Mouse (Mus musculus) lung, postnatal 0 days (tissue): ENCODE data around the gene Rxra. TPM values are rescaled to one million over a fixed set of nuclear protein-coding genes. Genes with fewer than 3 reads are reported as not detected.

Source experiments
- ATAC-seq: fragments of 200-750 bp; cut with Nextera tagmentation; 2 replicates; pipeline ENCODE4 v1.8.0; 2017; ENCODE audit warnings: moderate library complexity
- DNase-seq: peaks from one replicate; pipeline ENCODE4 v3.0.0-alpha.2; 2016; ENCODE audit warnings: low spot score
- H3K27ac ChIP-seq: fragments of 300-500 bp; sonication (generic); 2 replicates; pipeline ENCODE4 v1.5.1; 2014; ENCODE audit warnings: antibody characterized with exemption, mild to moderate bottlenecking, low read length, mixed read lengths
- H3K27me3 ChIP-seq: fragments of 300-500 bp; sonication (generic); replicated peaks from 2 replicates; pipeline ENCODE4 v1.6.1; 2014; ENCODE audit warnings: low read length, mixed read lengths; ENCODE audit not compliant: insufficient read depth
- H3K36me3 ChIP-seq: fragments of 300-500 bp; sonication (generic); 2 replicates; pipeline ENCODE4 v1.6.1; 2014; ENCODE audit warnings: low read length, mixed read lengths; ENCODE audit not compliant: insufficient read depth
- H3K4me1 ChIP-seq: fragments of 300-500 bp; sonication (generic); 2 replicates; pipeline ENCODE4 v1.6.1; 2014; ENCODE audit warnings: antibody characterized with exemption, low read depth, low read length, mixed read lengths; ENCODE audit not compliant: insufficient read depth
- H3K4me2 ChIP-seq: fragments of 300-500 bp; sonication (generic); replicated peaks from 2 replicates; pipeline ENCODE4 v1.6.1; 2014; ENCODE audit warnings: low read depth, mild to moderate bottlenecking, low read length, moderate library complexity, mixed read lengths
- H3K4me3 ChIP-seq: fragments of 300-500 bp; sonication (generic); 2 replicates; pipeline ENCODE4 v1.5.1; 2014; ENCODE audit warnings: low read depth, low read length
- H3K9ac ChIP-seq: fragments of 300-500 bp; sonication (generic); replicated peaks from 2 replicates; pipeline ENCODE4 v1.6.1; 2014; ENCODE audit warnings: low read depth, mild to moderate bottlenecking
- H3K9me3 ChIP-seq: fragments of 300-500 bp; sonication (generic); 2 replicates; pipeline ENCODE4 v1.6.1; 2016; ENCODE audit warnings: low read length, mixed read lengths
- CTCF ChIP-seq: IDR thresholded peaks from 2 replicates; pipeline ENCODE4 v1.5.1; 2016; ENCODE audit warnings: antibody characterized with exemption, mild to moderate bottlenecking
- EP300 ChIP-seq: IDR thresholded peaks from 2 replicates; pipeline ENCODE4 v1.6.1; 2016; ENCODE audit warnings: antibody characterized with exemption, mild to moderate bottlenecking, control low read depth
- WGBS: fragments of 180-500 bp; shearing (Covaris S2); extraction: QIAGEN DNeasy Blood & Tissue Kit; methylation state at CpG from one replicate; pipeline ENCODE4 v1.1.7; 2014; 5-methylcytosine and 5-hydroxymethylcytosine counted together
- polyA plus RNA-seq: library from polyadenylated mRNA; unstranded; fragments of >200 nt; fragmentation: Nextera tagmentation; extraction: Ambion mirVana; gene quantifications from 2 replicates; pipeline ENCODE4 v1.2.1, GENCODE M21; 2015

The Rxra gene
- polyA plus RNA-seq, 1 experiment from 2014 or later, result 9.6 TPM

DNA sequence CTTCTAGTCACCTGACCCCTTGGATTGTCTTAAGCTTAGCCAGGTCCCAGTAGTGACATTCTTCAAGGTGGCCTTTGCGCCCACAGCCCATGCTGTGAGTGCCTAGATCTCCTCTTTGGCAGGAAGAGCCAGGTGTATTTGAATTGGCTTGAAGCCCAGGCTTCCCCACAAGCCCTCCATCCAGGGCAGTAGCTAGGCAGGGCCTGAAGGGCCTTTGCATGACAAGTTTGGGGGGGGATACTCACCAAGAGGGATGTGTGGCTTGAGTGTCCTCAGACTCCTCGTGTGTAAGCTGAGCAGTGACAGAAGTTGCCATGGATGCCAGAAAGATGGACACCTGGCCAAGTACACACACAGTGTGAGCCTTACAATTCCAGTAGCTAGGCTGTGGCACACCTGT, 101.5 kb downstream of the Rxra start:
- no peaks in the 10 kb centered on the region for H3K9me3 ChIP-seq
- H3K4me1 ChIP-seq, result 0 out of 2 replicates have a peak, but pooled peaks cover 5% of the 10 kb centered on the region
- no peaks in the 10 kb centered on the region for H3K27me3 ChIP-seq
- DNase-seq (peak; percentile 54), ATAC-seq (peak; percentile 17)
- no peak overlapping the region for H3K27ac ChIP-seq
- no peaks in the 10 kb centered on the region for H3K36me3 ChIP-seq
- no peak overlapping the region for H3K4me3 ChIP-seq
- H3K4me2 ChIP-seq, result no peak overlapping the region
- no peak overlapping the region for H3K9ac ChIP-seq
- 46% methylated on average over 2 of the region's 2 CpGs for WGBS
- TF ChIP-seq EP300 (no peak), CTCF (no peak)

DNA sequence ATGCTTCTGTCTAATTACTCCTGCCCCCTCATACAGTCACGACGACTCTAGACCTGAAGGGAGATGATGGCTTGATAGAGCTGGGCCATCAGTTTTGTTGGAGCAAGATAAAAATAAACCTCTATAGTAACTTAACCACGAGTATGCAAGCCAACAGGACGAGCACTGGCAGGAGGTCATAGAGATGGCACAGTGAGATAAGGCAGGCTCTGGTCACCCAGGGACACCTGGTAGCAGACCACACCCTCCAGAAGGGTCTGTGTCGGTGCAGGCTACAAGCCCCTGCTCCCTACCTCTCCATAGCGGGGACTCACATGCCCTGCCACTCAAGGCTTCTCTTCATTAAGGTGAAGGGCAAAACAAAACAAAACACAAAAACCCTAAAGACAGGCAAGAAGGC, 102.0 kb downstream of the Rxra start:
- H3K27me3 ChIP-seq, result no peaks in the 10 kb centered on the region
- 0 out of 2 replicates have a peak, but pooled peaks cover 5% of the 10 kb centered on the region for H3K4me1 ChIP-seq
- H3K36me3 ChIP-seq, result no peaks in the 10 kb centered on the region

DNA sequence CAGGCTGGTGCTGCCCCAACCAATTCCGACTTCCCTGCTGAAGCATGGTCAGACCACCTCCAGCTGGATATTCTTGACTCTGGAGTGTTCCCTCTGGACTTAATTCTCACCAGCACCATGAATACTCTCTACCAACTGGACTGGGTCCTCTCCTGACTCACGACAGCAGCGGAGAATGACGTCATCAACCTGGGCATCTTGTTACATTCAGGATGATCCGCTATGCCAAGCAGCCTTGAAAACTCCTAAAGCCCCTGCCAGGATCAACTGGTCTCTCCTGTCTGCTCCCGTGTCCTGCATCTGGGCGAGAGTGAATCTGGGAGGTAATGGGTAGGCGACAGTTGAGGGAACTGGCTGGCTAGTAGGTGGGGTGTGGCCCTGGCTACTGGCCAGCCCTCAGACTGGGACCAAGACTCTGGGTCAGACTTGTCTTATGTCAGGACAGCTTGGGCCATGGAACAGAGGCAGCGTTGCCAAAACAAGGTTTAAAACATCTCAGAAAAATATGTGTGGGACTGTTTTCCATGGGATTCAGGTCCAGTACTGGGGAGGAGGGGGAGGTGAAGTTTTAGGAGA, 103.1 kb downstream of the Rxra start:
- H3K36me3 ChIP-seq, result no peaks in the 10 kb centered on the region
- no peak overlapping the region for H3K4me2 ChIP-seq
- no peak for DNase-seq
- 74% methylated on average over 9 of the region's 9 CpGs for WGBS
- H3K27ac ChIP-seq, result no peak overlapping the region
- H3K27me3 ChIP-seq, result no peaks in the 10 kb centered on the region
- no peak for ATAC-seq
- no peak overlapping the region for H3K9ac ChIP-seq
- H3K4me1 ChIP-seq, result no peaks in the 10 kb centered on the region
- no peak for TF ChIP-seq EP300
- no peak for TF ChIP-seq CTCF
- no peak overlapping the region for H3K4me3 ChIP-seq
- no peaks in the 10 kb centered on the region for H3K9me3 ChIP-seq

More for the DNA sequence above, 102.0 kb downstream of the Rxra start:
- no peak overlapping the region for H3K4me3 ChIP-seq
- ATAC-seq (no peak), DNase-seq (no peak)
- H3K9ac ChIP-seq, result no peak overlapping the region
- WGBS, result 46% methylated on average over 6 of the region's 6 CpGs
- no peak overlapping the region for H3K4me2 ChIP-seq
- no peak overlapping the region for H3K27ac ChIP-seq
- TF ChIP-seq EP300 (no peak), CTCF (no peak)
- H3K9me3 ChIP-seq, result no peaks in the 10 kb centered on the region

DNA sequence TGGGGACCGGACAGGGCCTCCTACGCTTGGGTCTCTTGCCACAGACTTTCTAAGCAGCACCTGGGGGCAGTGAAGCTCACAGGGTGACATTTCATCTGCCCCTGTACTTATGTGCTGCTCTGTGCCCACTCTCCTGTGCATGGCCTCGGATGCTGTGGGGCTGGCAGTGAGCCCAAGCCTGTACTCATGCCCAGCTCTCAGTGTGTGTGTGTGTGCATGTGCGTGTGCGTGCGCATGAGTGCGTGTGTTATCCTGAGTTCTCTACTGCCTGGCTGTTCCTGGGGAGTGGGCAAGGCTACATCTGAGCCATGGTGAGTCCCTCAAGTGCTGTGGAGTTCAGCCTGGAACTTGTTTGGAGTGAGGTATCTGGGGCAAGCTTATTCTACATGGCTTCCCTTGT, 103.9 kb downstream of the Rxra start:
- H3K4me2 ChIP-seq, result no peak overlapping the region

DNA sequence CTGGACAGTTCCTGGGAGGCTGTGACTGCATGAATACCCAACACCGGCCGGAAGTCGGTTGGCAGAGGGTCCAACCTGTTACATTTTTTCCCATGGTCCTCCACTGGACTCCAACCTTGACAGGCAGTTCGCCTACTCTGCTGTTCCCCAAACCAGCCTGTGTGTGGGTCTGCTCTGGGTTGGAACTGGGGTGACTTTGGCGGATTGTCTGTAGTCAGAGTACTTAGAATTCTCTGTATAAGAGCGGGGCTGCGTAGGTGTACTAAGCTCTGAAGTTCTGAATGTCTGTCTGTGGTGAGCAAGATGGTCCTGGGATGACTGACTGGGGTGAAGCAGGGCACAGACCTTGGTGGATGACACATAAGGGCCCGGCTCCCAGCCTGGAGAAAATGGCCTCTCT, 109.1 kb downstream of the Rxra start:
- H3K27me3 ChIP-seq, result no peaks in the 10 kb centered on the region
- DNase-seq (no peak), ATAC-seq (no peak)
- no peaks in the 10 kb centered on the region for H3K9me3 ChIP-seq
- no peak overlapping the region for H3K27ac ChIP-seq
- no peak overlapping the region for H3K4me3 ChIP-seq
- H3K9ac ChIP-seq, result no peak overlapping the region
- H3K36me3 ChIP-seq, result no peaks in the 10 kb centered on the region
- no peak overlapping the region for H3K4me2 ChIP-seq
- WGBS, result 84% methylated on average over 8 of the region's 8 CpGs
- TF ChIP-seq CTCF (no peak), EP300 (no peak)
- no peaks in the 10 kb centered on the region for H3K4me1 ChIP-seq

More for the DNA sequence above, 103.9 kb downstream of the Rxra start:
- no peak for TF ChIP-seq EP300
- TF ChIP-seq CTCF, result no peak
- Histone ChIP-seq H3K4me3 (no peak overlapping the region), H3K36me3 (no peaks in the 10 kb centered on the region), H3K4me1 (no peaks in the 10 kb centered on the region), H3K27ac (no peak overlapping the region), H3K9ac (no peak overlapping the region), H3K27me3 (no peaks in the 10 kb centered on the region), H3K9me3 (no peaks in the 10 kb centered on the region)
- ATAC-seq (no peak), DNase-seq (no peak)
- 87% methylated on average over 7 of the region's 7 CpGs for WGBS

DNA sequence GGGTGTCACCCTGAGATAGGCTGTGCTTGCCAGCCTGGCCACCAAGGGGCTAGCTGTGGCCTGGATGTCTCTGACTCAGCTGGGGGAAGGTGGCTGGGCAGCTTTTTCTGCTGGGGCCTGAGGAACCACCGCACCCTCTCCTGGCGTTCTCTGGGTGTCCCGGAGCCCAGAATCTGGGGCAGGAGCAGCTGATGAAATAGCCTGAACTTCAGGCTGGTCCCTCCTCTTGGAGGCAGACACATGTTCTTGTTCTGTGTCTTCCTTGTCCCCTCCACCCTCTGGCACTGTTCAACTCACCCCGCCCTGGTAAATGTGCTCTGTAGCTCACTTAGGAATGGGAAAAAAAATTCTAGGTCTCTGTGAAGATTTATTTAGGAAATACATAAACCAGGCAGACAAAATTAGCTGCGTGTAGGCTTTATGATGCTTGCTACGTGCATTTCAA, 109.8 kb downstream of the Rxra start:
- H3K9ac ChIP-seq, result no peak overlapping the region
- WGBS, result 73% methylated on average over 6 of the region's 6 CpGs

More for the DNA sequence above, 109.8 kb downstream of the Rxra start:
- no peaks in the 10 kb centered on the region for H3K27me3 ChIP-seq
- H3K4me3 ChIP-seq, result no peak overlapping the region
- H3K4me1 ChIP-seq, result no peaks in the 10 kb centered on the region
- TF ChIP-seq CTCF, result no peak
- no peak for TF ChIP-seq EP300
- no peaks in the 10 kb centered on the region for H3K36me3 ChIP-seq
- no peak overlapping the region for H3K4me2 ChIP-seq
- no peak overlapping the region for H3K27ac ChIP-seq
- no peak for DNase-seq
- no peak; the same call in 1 of the 2 replicates for ATAC-seq
- no peaks in the 10 kb centered on the region for H3K9me3 ChIP-seq
